Mouse (Mus musculus): ENCODE results near the gene Gpkow. TPM values are rescaled to one million over a fixed set of nuclear protein-coding genes. Genes with fewer than 3 reads are reported as not detected.

Gene Gpkow
- polyA plus RNA-seq, 1 experiment from 2014 or later: 33.5 TPM

DNA sequence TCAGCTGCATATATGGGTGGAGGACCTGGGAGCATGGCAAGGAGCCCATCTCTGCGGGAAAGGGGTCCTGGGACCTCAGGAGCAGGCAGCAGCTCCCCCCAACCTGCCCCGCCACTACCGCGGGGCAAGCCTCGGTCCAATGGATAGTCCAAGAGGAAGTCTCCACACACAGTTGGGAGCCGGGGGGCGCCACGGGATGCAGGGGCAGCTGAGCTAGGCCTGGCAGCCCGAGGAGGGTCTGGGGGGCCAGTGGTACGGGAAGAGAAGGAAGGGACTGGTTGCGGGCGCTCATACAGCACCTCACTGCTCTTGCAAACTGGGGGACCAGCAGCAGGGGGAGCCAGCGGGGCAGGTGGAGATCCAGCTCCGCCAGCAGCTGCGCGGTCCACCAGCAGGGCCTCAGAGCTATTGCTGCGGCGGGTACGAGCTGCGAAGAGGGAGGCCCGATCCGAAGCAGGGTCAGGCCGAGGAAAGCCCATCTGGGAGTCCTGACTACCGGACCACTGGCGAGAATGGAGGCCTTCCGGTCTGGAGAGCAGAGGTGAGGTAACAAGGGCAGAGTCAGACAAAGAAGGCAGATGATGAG is 36.7 kb downstream of the Gpkow start:
- H3K27ac ChIP-seq (ENCODE audit: low read length): no peak overlapping the region
- ATAC-seq (replicated peaks; ENCODE audit: extremely low read depth, insufficient read depth, low FRiP score): no peak; the same call in 1 of the 2 replicates
- H3K4me3 ChIP-seq (ENCODE audit: low read length): peak overlapping the region; percentile 17; the same call in 1 of the 2 replicates
- H3K4me2 ChIP-seq (ENCODE audit: low read depth, low read length): 0 out of 2 replicates have a peak overlapping the region, but pooled peaks have one; percentile 28
- 27% methylated on average over 23 of the region's 26 CpGs for WGBS
- H3K9me3 ChIP-seq (replicated peaks; ENCODE audit: control insufficient read depth, low read length): no peaks in the 10 kb centered on the region
- 0 out of 2 replicates have a peak overlapping the region, but pooled peaks have one; percentile 21 for H3K9ac ChIP-seq (ENCODE audit: low read length)
- H3K36me3 ChIP-seq (ENCODE audit: control insufficient read depth, insufficient read depth): no peaks in the 10 kb centered on the region
- no peaks in the 10 kb centered on the region for H3K27me3 ChIP-seq (ENCODE audit: control insufficient read depth, insufficient read depth, low read length)
- no peaks in the 10 kb centered on the region for H3K4me1 ChIP-seq (ENCODE audit: control insufficient read depth, insufficient read depth, low read length)

GRCm38 (mm10) chrX:7739336-7740081 is 42.6 kb downstream of the Gpkow start:
- Histone ChIP-seq H3K4me2 (ENCODE audit: low read depth, low read length) (no peak overlapping the region), H3K4me3 (ENCODE audit: low read length) (no peak overlapping the region), H3K27me3 (ENCODE audit: control insufficient read depth, insufficient read depth, low read length) (no peaks in the 10 kb centered on the region), H3K36me3 (ENCODE audit: control insufficient read depth, insufficient read depth) (no peaks in the 10 kb centered on the region), H3K9me3 (replicated peaks; ENCODE audit: control insufficient read depth, low read length) (no peaks in the 10 kb centered on the region), H3K4me1 (ENCODE audit: control insufficient read depth, insufficient read depth, low read length) (no peaks in the 10 kb centered on the region), H3K9ac (ENCODE audit: low read length) (no peak overlapping the region), H3K27ac (ENCODE audit: low read length) (no peak overlapping the region)
- ATAC-seq (replicated peaks; ENCODE audit: extremely low read depth, insufficient read depth, low FRiP score): no peak
- 62% methylated on average over 14 of the region's 14 CpGs for WGBS

- ATAC-seq (replicated peaks; ENCODE audit: extremely low read depth, insufficient read depth, low FRiP score): no peak
- 54% methylated on average over 10 of the region's 10 CpGs for WGBS
- Histone ChIP-seq H3K9me3 (replicated peaks; ENCODE audit: control insufficient read depth, low read length) (no peaks in the 10 kb centered on the region), H3K27ac (ENCODE audit: low read length) (no peak overlapping the region), H3K4me2 (ENCODE audit: low read depth, low read length) (no peak overlapping the region), H3K27me3 (ENCODE audit: control insufficient read depth, insufficient read depth, low read length) (no peaks in the 10 kb centered on the region), H3K4me1 (ENCODE audit: control insufficient read depth, insufficient read depth, low read length) (no peaks in the 10 kb centered on the region), H3K9ac (ENCODE audit: low read length) (no peak overlapping the region), H3K4me3 (ENCODE audit: low read length) (no peak overlapping the region), H3K36me3 (ENCODE audit: control insufficient read depth, insufficient read depth) (no peaks in the 10 kb centered on the region)
Measured at GRCm38 (mm10) chrX:7740082-7740819, 43.3 kb downstream of the Gpkow start.

DNA sequence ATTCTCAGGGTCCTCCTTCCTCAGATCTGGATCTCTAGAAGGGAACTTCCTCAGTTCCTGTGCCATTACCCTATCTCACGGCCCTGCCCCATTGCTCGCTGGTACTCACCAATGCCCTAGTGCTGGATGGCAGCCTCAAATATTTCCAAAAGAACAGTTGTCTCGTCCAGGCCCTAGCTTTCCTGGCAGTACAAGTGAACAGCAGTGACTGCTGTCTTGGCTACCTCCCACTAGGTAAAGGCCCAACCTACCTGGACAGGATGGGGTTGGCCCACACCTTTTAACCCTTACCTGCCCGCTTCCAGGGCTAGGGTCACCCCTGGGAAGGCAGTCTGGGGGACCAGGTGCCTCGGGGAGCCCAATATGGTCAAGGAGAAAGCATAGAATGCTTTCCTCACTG is 44.2 kb downstream of the Gpkow start:
- no peaks in the 10 kb centered on the region for H3K9me3 ChIP-seq (replicated peaks; ENCODE audit: control insufficient read depth, low read length)
- no peak overlapping the region for H3K9ac ChIP-seq (ENCODE audit: low read length)
- no peak overlapping the region for H3K4me2 ChIP-seq (ENCODE audit: low read depth, low read length)
- H3K27ac ChIP-seq (ENCODE audit: low read length): no peak overlapping the region
- no peaks in the 10 kb centered on the region for H3K27me3 ChIP-seq (ENCODE audit: control insufficient read depth, insufficient read depth, low read length)
- no peaks in the 10 kb centered on the region for H3K36me3 ChIP-seq (ENCODE audit: control insufficient read depth, insufficient read depth)
- WGBS: 63% methylated on average over 5 of the region's 5 CpGs
- no peak for ATAC-seq (replicated peaks; ENCODE audit: extremely low read depth, insufficient read depth, low FRiP score)
- H3K4me1 ChIP-seq (ENCODE audit: control insufficient read depth, insufficient read depth, low read length): no peaks in the 10 kb centered on the region
- no peak overlapping the region for H3K4me3 ChIP-seq (ENCODE audit: low read length)

DNA sequence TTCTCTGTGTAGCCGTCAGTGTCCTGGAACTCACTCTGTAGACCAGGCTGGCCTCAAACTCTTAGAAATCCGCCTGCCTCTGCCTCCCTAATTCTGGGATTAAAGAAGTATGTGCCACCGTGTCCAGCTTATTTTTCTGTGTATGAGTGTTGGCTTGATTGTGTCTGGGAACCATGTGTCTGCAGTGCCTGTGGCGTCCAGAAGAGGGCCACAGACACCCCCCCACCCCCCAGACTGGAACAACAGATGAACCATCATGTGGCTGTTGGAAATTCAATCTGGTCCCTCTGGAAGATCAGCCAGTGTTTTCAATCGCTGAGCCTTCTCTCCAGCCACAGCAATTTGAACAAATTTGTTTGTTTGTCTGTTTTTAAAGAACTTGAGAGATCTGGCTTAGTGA is 46.5 kb downstream of the Gpkow start:
- no peaks in the 10 kb centered on the region for H3K9me3 ChIP-seq (replicated peaks; ENCODE audit: control insufficient read depth, low read length)
- no peak overlapping the region for H3K4me2 ChIP-seq (ENCODE audit: low read depth, low read length)
- no peaks in the 10 kb centered on the region for H3K4me1 ChIP-seq (ENCODE audit: control insufficient read depth, insufficient read depth, low read length)
- ATAC-seq (replicated peaks; ENCODE audit: extremely low read depth, insufficient read depth, low FRiP score): no peak
- H3K4me3 ChIP-seq (ENCODE audit: low read length): no peak overlapping the region
- H3K27ac ChIP-seq (ENCODE audit: low read length): no peak overlapping the region
- H3K36me3 ChIP-seq (ENCODE audit: control insufficient read depth, insufficient read depth): no peaks in the 10 kb centered on the region
- H3K9ac ChIP-seq (ENCODE audit: low read length): no peak overlapping the region
- H3K27me3 ChIP-seq (ENCODE audit: control insufficient read depth, insufficient read depth, low read length): no peaks in the 10 kb centered on the region
- WGBS: 45% methylated on average over 5 of the region's 5 CpGs

GRCm38 (mm10) chrX:7744940-7745339 is 48.0 kb downstream of the Gpkow start:
- Histone ChIP-seq H3K9me3 (replicated peaks; ENCODE audit: control insufficient read depth, low read length) (no peaks in the 10 kb centered on the region), H3K4me3 (ENCODE audit: low read length) (no peak overlapping the region), H3K27me3 (ENCODE audit: control insufficient read depth, insufficient read depth, low read length) (no peaks in the 10 kb centered on the region), H3K4me1 (ENCODE audit: control insufficient read depth, insufficient read depth, low read length) (no peaks in the 10 kb centered on the region), H3K9ac (ENCODE audit: low read length) (no peak overlapping the region), H3K36me3 (ENCODE audit: control insufficient read depth, insufficient read depth) (no peaks in the 10 kb centered on the region), H3K27ac (ENCODE audit: low read length) (no peak overlapping the region), H3K4me2 (ENCODE audit: low read depth, low read length) (no peak overlapping the region)
- WGBS: 43% methylated on average over 1 of the region's 1 CpGs
- no peak for ATAC-seq (replicated peaks; ENCODE audit: extremely low read depth, insufficient read depth, low FRiP score)

DNA sequence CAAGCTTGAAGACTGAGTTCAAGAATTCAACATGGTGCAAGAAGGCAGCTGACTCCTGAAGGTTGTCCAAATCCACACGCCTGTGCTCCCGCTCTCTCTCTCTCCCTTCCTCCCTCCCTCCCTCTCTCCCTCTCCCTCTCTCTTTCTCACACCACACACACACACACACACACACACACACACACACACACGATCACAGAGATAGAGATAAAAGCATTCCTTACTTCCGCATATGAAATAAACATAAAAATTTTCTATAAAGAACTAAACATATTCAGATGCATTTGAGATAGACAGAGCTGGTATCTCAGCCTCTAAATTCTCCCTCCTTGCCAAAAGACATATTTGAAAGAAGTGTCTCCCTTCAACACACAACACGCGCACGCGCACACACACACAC is 48.5 kb downstream of the Gpkow start:
- no peak overlapping the region for H3K4me2 ChIP-seq (ENCODE audit: low read depth, low read length)
- no peaks in the 10 kb centered on the region for H3K36me3 ChIP-seq (ENCODE audit: control insufficient read depth, insufficient read depth)
- no peak overlapping the region for H3K9ac ChIP-seq (ENCODE audit: low read length)
- ATAC-seq (replicated peaks; ENCODE audit: extremely low read depth, insufficient read depth, low FRiP score): no peak
- H3K4me1 ChIP-seq (ENCODE audit: control insufficient read depth, insufficient read depth, low read length): no peaks in the 10 kb centered on the region
- no peaks in the 10 kb centered on the region for H3K9me3 ChIP-seq (replicated peaks; ENCODE audit: control insufficient read depth, low read length)
- H3K27ac ChIP-seq (ENCODE audit: low read length): no peak overlapping the region
- H3K27me3 ChIP-seq (ENCODE audit: control insufficient read depth, insufficient read depth, low read length): no peaks in the 10 kb centered on the region
- H3K4me3 ChIP-seq (ENCODE audit: low read length): no peak overlapping the region
- WGBS: 93% methylated on average over 8 of the region's 8 CpGs

DNA sequence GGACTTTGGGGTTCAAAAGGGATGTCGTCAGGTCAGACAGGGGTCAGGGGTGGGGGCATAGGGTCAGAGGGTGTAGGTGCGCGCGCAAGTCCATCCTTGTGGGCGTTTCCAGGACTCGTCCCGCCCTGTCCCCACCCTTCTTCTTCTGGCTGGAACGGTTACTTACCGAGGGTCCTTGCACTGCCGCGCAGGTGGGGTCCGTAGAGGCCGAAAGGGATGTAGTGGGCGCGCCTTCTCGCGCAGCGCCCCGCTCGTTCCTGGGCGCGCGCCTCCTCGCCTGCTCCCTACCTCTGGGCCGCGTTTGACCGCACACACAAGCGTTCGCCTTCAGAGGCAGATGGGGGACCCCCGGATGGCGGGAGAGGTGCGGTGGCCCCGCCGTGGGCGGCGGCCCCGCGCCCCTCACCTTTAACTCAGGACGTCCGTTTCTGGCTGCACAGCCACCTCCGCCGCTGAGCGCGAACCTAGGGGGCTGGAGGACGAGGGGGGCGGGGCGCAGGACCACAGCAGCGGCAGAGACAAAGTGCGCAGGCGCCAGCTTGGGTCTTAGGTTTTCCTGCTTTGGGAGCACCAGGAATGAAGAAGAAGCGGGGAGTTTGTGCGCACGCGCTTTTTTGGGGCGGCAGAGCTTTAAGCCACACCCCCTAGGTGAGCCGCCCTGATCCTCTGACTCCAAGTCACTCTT is 53.6 kb downstream of the Gpkow start, which contains the start of gene Ccdc120:
Ccdc120 (minus strand) TSS at position 474 of the 685 bp plus-strand sequence.
- H3K4me2 ChIP-seq (ENCODE audit: low read depth, low read length): peak within 1 kb of the TSS; percentile 68
- H3K27me3 ChIP-seq (ENCODE audit: control insufficient read depth, insufficient read depth, low read length): no peaks in the 10 kb centered on the region
- H3K4me1 ChIP-seq (ENCODE audit: control insufficient read depth, insufficient read depth, low read length): no peaks in the 10 kb centered on the region
- H3K4me3 ChIP-seq (ENCODE audit: low read length): peak within 1 kb of the TSS; percentile 71
- ATAC-seq (replicated peaks; ENCODE audit: extremely low read depth, insufficient read depth, low FRiP score): peak; percentile 77
- 10% methylated on average over 36 of the region's 56 CpGs for WGBS
- no peak within 1 kb of the TSS for H3K27ac ChIP-seq (ENCODE audit: low read length)
- no peaks in the 10 kb centered on the region for H3K9me3 ChIP-seq (replicated peaks; ENCODE audit: control insufficient read depth, low read length)
- H3K9ac ChIP-seq (ENCODE audit: low read length): peak within 1 kb of the TSS; percentile 76
- H3K36me3 ChIP-seq (ENCODE audit: control insufficient read depth, insufficient read depth): no peaks in the 10 kb centered on the region

All from heart, embryonic 16.5 days (tissue).